Mouse (Mus musculus) ES-Bruce4 (cell line): ENCODE results near the gene Timm50. TPM values are rescaled to one million over a fixed set of nuclear protein-coding genes. Genes with fewer than 3 reads are reported as not detected.

Experiments used
- H3K27ac ChIP-seq: 2 replicates; pipeline ENCODE4 v1.5.1; 2012; ENCODE audit warnings: low read length, inconsistent platforms; ENCODE audit not compliant: insufficient read depth
- H3K27me3 ChIP-seq: 2 replicates; pipeline ENCODE4 v1.6.1; 2012; ENCODE audit warnings: mild to moderate bottlenecking, low read length, inconsistent platforms; ENCODE audit not compliant: control insufficient read depth, poor library complexity, insufficient read depth, severe bottlenecking
- H3K36me3 ChIP-seq: 2 replicates; pipeline ENCODE4 v1.6.1; 2012; ENCODE audit warnings: inconsistent platforms, mild to moderate bottlenecking, low read length, moderate library complexity; ENCODE audit not compliant: control insufficient read depth, poor library complexity, insufficient read depth, severe bottlenecking
- H3K4me1 ChIP-seq: one replicate; pipeline ENCODE4 v1.8.1; 2011; ENCODE audit warnings: low read length; ENCODE audit not compliant: control insufficient read depth, insufficient read depth
- H3K4me3 ChIP-seq: 2 replicates; pipeline ENCODE4 v1.5.1; 2011; ENCODE audit warnings: low read depth, mild to moderate bottlenecking, low read length
- H3K9ac ChIP-seq: 2 replicates; pipeline ENCODE4 v1.6.1; 2012; ENCODE audit warnings: low read depth, mild to moderate bottlenecking, inconsistent platforms; ENCODE audit not compliant: poor library complexity, severe bottlenecking
- H3K9me3 ChIP-seq: replicated peaks from 2 replicates; pipeline ENCODE4 v1.6.1; 2012; ENCODE audit warnings: mild to moderate bottlenecking, low read length, inconsistent platforms; ENCODE audit not compliant: control insufficient read depth, poor library complexity, insufficient read depth, severe bottlenecking
- CTCF ChIP-seq: IDR thresholded peaks from one replicate; pipeline ENCODE4 v1.8.1; 2011; ENCODE audit warnings: low read depth, low read length
- EP300 ChIP-seq: IDR thresholded peaks from 2 replicates; pipeline ENCODE4 v1.6.1; 2011; ENCODE audit warnings: low read depth, low read length; ENCODE audit not compliant: insufficient read depth
- POLR2A ChIP-seq: IDR thresholded peaks from one replicate; pipeline ENCODE4 v1.8.1; 2011; ENCODE audit warnings: low read length; ENCODE audit not compliant: insufficient read depth
- polyA plus RNA-seq: library from polyadenylated mRNA; stranded (reverse); fragments of >200 nt; gene quantifications from 2 replicates; pipeline ENCODE4 v1.2.4, GENCODE M21; 2011; ENCODE audit warnings: low read depth; ENCODE audit not compliant: missing spikeins, insufficient read depth, insufficient read length

The Timm50 gene
- polyA plus RNA-seq, 1 experiment = 70.5 TPM

DNA sequence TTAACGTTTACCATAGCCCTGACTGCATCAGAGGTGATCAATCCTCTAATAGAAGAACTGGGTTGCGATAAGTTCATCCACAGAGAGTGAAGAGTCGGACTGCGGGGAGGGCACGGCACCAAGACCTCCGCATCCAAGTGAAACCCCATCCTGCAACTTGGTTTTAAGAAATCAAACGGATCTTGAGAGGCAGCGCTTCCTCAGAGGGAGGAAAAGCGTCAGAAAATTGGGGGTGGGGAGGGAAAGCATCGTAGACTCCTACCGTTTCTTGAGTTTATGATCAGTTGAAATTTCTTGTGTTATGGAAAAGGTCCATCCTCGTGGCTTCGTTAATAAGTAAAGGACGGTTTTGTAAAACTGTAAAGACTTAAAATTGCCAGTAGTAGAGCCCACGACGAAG lies 43.3 kb downstream of the Timm50 start:
- Histone ChIP-seq H3K27me3 (no peaks in the 10 kb centered on the region), H3K4me3 (peak overlapping the region; percentile 84), H3K27ac (no peak overlapping the region), H3K9ac (peak overlapping the region; percentile 91), H3K4me1 (no peaks in the 10 kb centered on the region), H3K9me3 (no peaks in the 10 kb centered on the region), H3K36me3 (no peaks in the 10 kb centered on the region)
- TF ChIP-seq EP300 (no peak), CTCF (no peak), POLR2A (no peak)

DNA sequence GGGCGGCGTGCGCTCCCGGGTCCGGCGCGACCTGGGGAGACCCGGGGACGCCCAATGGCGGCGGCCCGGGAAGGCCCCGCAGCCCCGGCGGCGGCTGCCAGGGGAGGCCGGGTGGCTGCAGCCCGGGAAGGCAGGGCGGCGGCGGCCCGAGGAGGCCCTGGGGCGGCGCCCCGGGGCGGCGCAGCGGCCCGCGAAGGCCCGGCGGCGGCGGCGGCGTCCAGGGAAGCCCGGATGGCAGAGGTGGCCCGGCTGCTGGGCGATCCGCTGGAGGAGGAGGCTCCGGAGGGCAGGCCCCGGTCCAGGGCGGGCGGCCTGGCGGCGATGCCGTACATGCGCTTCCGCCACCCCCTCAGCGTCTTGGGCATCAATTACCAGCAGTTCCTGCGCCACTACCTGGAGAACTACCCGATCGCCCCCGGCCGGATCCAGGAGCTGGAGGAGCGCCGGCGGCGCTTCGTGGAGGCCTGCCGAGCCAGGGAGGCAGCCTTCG lies 43.8 kb downstream of the Timm50 start:
- peak overlapping the region; percentile 91 for H3K9ac ChIP-seq
- TF ChIP-seq CTCF (no peak), EP300 (no peak), POLR2A (no peak)
- no peaks in the 10 kb centered on the region for H3K36me3 ChIP-seq
- H3K27ac ChIP-seq = no peak overlapping the region
- H3K4me1 ChIP-seq = no peaks in the 10 kb centered on the region
- H3K4me3 ChIP-seq = peak overlapping the region; percentile 84
- no peaks in the 10 kb centered on the region for H3K27me3 ChIP-seq
- no peaks in the 10 kb centered on the region for H3K9me3 ChIP-seq

DNA sequence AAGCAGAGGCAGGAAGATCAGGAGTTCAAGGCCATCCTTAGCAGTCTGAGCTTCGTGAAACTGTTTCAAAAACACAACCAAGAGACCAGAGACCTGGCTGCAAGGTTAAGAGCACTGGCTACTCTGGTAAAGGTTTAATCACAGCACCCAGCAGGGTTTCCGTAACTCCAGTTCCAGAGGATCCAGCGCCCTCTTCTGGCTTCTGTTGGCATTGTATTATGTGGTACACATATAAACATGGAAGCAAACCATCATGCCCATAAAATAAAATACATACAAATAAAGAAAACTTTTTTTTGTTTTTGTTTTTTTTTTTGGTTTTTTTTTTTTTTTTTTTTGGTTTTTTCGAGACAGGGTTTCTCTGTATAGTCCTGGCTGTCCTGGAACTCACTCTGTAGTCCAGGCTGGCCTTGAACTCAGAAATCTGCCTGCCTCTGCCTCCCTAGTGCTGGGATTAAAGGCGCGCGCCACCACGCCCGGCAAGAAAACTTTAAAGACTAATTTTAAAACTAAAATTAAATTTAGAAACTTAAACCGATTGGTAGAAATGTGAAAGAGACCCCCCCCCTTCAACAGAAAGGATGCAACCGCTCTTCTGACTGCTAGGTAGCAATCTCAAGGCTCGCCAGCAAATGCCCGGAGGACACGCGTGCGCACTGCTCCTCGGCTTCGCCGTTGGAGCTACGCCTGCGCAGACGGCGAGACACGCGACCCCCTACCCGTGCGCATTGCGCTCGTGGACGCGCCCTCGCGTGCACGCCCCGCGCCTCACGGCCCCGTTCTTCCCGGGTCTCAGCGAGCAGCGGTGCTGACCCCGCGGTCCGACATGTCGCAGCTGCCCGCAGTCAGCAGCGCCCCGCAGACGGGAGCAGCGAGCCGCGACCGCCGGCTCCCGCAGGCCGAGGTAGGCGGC lies 44.5 kb downstream of the Timm50 start, which contains the start of gene Eid2:
Gene Eid2 (plus strand): TSS at position 753 of the 913 bp plus-strand sequence.
- H3K9ac ChIP-seq = peak within 1 kb of the TSS; percentile 91
- no peaks in the 10 kb centered on the region for H3K27me3 ChIP-seq
- no peaks in the 10 kb centered on the region for H3K4me1 ChIP-seq
- no peaks in the 10 kb centered on the region for H3K9me3 ChIP-seq
- peak within 1 kb of the TSS; percentile 84 for H3K4me3 ChIP-seq
- H3K36me3 ChIP-seq = no peaks in the 10 kb centered on the region
- H3K27ac ChIP-seq = no peak within 1 kb of the TSS
- peak; percentile 15; the same call in 1 of the 2 replicates for TF ChIP-seq EP300
- TF ChIP-seq CTCF = peak; percentile 37
- peak; percentile 55 for TF ChIP-seq POLR2A

DNA sequence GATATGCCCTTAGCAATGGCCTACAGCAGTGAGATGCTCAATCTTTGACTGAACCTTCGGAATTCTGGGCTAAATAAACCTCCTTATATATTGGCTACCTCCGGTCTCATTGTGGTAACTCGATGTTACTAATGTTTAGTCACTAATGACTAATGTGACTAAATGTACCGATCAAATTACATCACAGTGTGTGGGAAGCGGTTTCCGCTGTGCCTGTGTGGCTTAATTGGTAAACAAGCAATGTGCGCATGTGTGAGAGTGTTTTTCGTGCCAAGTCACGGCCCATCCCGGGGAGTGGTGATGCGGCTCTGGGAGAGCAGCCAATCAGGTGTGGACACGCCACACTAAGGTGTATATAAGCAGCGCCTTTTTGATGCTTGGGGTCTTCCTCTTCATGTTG lies 46.5 kb downstream of the Timm50 start:
- Histone ChIP-seq H3K9ac (no peak overlapping the region), H3K4me3 (no peak overlapping the region), H3K4me1 (no peaks in the 10 kb centered on the region), H3K27ac (no peak overlapping the region), H3K27me3 (no peaks in the 10 kb centered on the region), H3K36me3 (no peaks in the 10 kb centered on the region), H3K9me3 (no peaks in the 10 kb centered on the region)
- TF ChIP-seq CTCF (no peak), EP300 (no peak), POLR2A (no peak)

DNA sequence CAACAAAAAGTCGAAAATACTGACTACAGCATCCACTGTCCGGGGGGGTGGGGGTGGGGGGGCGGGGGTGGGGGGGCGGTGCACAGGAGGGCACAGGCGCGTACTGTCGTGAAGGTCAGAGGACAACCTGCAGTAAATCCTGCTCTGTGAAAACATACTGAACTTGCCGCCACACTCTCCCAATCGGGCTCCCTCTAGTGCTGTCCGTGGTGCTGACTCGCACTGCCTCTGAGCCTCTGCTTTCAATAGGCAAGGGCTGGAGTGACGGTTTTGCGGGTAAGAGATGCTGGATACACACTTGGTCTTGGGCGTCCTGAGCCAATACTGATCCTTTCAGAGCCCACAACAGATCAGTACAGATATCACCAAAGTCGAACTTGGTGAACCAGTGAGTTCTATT lies 48.1 kb downstream of the Timm50 start:
- Histone ChIP-seq H3K4me1 (no peaks in the 10 kb centered on the region), H3K4me3 (no peak overlapping the region), H3K36me3 (no peaks in the 10 kb centered on the region), H3K27me3 (no peaks in the 10 kb centered on the region), H3K27ac (no peak overlapping the region), H3K9ac (no peak overlapping the region), H3K9me3 (no peaks in the 10 kb centered on the region)
- no peak for TF ChIP-seq POLR2A
- no peak for TF ChIP-seq CTCF
- TF ChIP-seq EP300 = no peak

DNA sequence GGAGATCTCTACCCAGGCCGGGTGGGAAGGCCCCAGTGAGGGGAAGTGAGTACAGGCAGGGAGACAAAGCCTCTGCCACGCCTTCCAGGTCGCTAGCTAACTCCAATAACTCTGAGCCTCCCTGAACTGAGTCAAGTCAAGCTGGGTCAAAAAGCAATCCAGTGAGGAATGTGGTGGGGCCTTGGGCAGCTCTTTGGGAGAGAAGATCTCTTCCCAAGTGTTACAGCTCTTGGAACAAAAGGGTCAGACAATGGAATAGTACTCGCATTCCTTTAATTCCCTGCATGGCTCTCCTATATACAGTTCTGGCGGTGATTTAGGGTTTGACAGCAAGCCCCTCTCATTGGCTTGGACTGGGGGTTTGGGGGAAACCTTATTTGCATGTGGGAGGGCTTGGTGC lies 49.0 kb downstream of the Timm50 start:
- no peaks in the 10 kb centered on the region for H3K4me1 ChIP-seq
- no peaks in the 10 kb centered on the region for H3K27me3 ChIP-seq
- no peaks in the 10 kb centered on the region for H3K36me3 ChIP-seq
- no peaks in the 10 kb centered on the region for H3K9me3 ChIP-seq
- H3K9ac ChIP-seq = no peak overlapping the region
- H3K4me3 ChIP-seq = no peak overlapping the region
- TF ChIP-seq EP300 = no peak
- no peak for TF ChIP-seq POLR2A
- TF ChIP-seq CTCF = no peak
- H3K27ac ChIP-seq = no peak overlapping the region

Other genes starting within 250 kb of the Timm50 start
- gene Fcgbp, start 240.8 kb downstream of the Timm50 start, polyA plus RNA-seq = 0.84 and 1.2 TPM in 2 replicates
- 0.13 TPM in 1 of 2 replicates, not detected in the other for gene 9530053A07Rik, start 182.6 kb downstream of the Timm50 start, polyA plus RNA-seq
- 441 and 480 TPM in 2 replicates for gene Fbl, start 142.4 kb downstream of the Timm50 start, polyA plus RNA-seq
- 9.2 and 9.5 TPM in 2 replicates for gene Dyrk1b, start 132.6 kb downstream of the Timm50 start, polyA plus RNA-seq
- gene Eid2, start 44.2 kb downstream of the Timm50 start, polyA plus RNA-seq = 17.2 and 17.3 TPM in 2 replicates
- 8.5 and 8.8 TPM in 2 replicates for gene Eid2b, start 34.3 kb downstream of the Timm50 start, polyA plus RNA-seq
- gene Selenov, start 20.9 kb downstream of the Timm50 start, polyA plus RNA-seq = 0.70 and 3.2 TPM in 2 replicates
- gene Dll3, start 9.8 kb downstream of the Timm50 start, polyA plus RNA-seq = 9.5 and 10.5 TPM in 2 replicates
- gene Supt5, start 26.7 kb upstream of the Timm50 start, polyA plus RNA-seq = 98.4 and 101 TPM in 2 replicates
- 1,972 and 2,086 TPM in 2 replicates for gene Rps16, start 38.6 kb upstream of the Timm50 start, polyA plus RNA-seq
- 85.5 and 90.1 TPM in 2 replicates for gene Plekhg2, start 60.5 kb upstream of the Timm50 start, polyA plus RNA-seq
- 25.7 and 26.0 TPM in 2 replicates for gene Zfp36, start 68.2 kb upstream of the Timm50 start, polyA plus RNA-seq
- gene Med29, start 80.6 kb upstream of the Timm50 start, polyA plus RNA-seq = 16.6 and 18.1 TPM in 2 replicates
- 88.7 and 96.2 TPM in 2 replicates for gene Paf1, start 80.9 kb upstream of the Timm50 start, polyA plus RNA-seq
- 37.6 and 45.2 TPM in 2 replicates for gene Gmfg, start 125.4 kb upstream of the Timm50 start, polyA plus RNA-seq
- gene Lrfn1, start 139.9 kb upstream of the Timm50 start, polyA plus RNA-seq = 14.6 and 21.9 TPM in 2 replicates
- gene Ifnl2, start 198.4 kb upstream of the Timm50 start, polyA plus RNA-seq = not detected in 2 replicates
- not detected in 2 replicates for gene Ifnl3, start 210.8 kb upstream of the Timm50 start, polyA plus RNA-seq
- not detected in 2 replicates for gene Sycn, start 228.8 kb upstream of the Timm50 start, polyA plus RNA-seq
- 4.5 and 6.4 TPM in 2 replicates for gene Nccrp1, start 235.2 kb upstream of the Timm50 start, polyA plus RNA-seq